Mouse (Mus musculus): ENCODE results near the gene Cfap126. TPM values are rescaled to one million over a fixed set of nuclear protein-coding genes. Genes with fewer than 3 reads are reported as not detected.

Cfap126 gene
- polyA plus RNA-seq, 1 experiment: 1.2 TPM

GRCm38 (mm10) chr1:171089891-171090290 is 23.8 kb upstream of the Cfap126 start:
- TF ChIP-seq POLR2A (IDR thresholded peaks at IDR 0.05; ENCODE audit: low read depth, low read length): no peak
- no peak for TF ChIP-seq CTCF (IDR thresholded peaks at IDR 0.05; ENCODE audit: extremely low read depth, insufficient read length, insufficient replicate concordance, low read depth, low read length)
- WGBS: 86% methylated on average over 1 of the region's 1 CpGs
- no peak overlapping the region for H3K27ac ChIP-seq (ENCODE audit: insufficient read depth, low read depth, low read length)
- peaks cover 5% of the 10 kb centered on the region; the same call in 1 of the 2 replicates for H3K4me1 ChIP-seq (ENCODE audit: control insufficient read depth, insufficient read depth, insufficient read length, low read length)
- peaks cover 6% of the 10 kb centered on the region for H3K27me3 ChIP-seq (ENCODE audit: control insufficient read depth, insufficient read depth, low read length)
- H3K36me3 ChIP-seq (ENCODE audit: control insufficient read depth, insufficient read depth, low read length): no peaks in the 10 kb centered on the region
- no peak overlapping the region for H3K4me3 ChIP-seq (ENCODE audit: low read depth, low read length)

- 24% methylated on average over 2 of the region's 2 CpGs for WGBS
- Histone ChIP-seq H3K27ac (ENCODE audit: insufficient read depth, low read depth, low read length) (no peak overlapping the region), H3K4me3 (ENCODE audit: low read depth, low read length) (no peak overlapping the region), H3K4me1 (ENCODE audit: control insufficient read depth, insufficient read depth, insufficient read length, low read length) (0 out of 2 replicates have a peak, but pooled peaks cover 2% of the 10 kb centered on the region), H3K36me3 (ENCODE audit: control insufficient read depth, insufficient read depth, low read length) (no peaks in the 10 kb centered on the region), H3K27me3 (ENCODE audit: control insufficient read depth, insufficient read depth, low read length) (peaks cover 2% of the 10 kb centered on the region)
- no peak for TF ChIP-seq POLR2A (IDR thresholded peaks at IDR 0.05; ENCODE audit: low read depth, low read length)
- no peak for TF ChIP-seq CTCF (IDR thresholded peaks at IDR 0.05; ENCODE audit: extremely low read depth, insufficient read length, insufficient replicate concordance, low read depth, low read length)
Measured at GRCm38 (mm10) chr1:171090761-171091160, 23.0 kb upstream of the Cfap126 start.

- no peaks in the 10 kb centered on the region for H3K4me1 ChIP-seq (ENCODE audit: control insufficient read depth, insufficient read depth, insufficient read length, low read length)
- H3K36me3 ChIP-seq (ENCODE audit: control insufficient read depth, insufficient read depth, low read length): no peaks in the 10 kb centered on the region
- no peak for TF ChIP-seq POLR2A (IDR thresholded peaks at IDR 0.05; ENCODE audit: low read depth, low read length)
- no peak for TF ChIP-seq CTCF (IDR thresholded peaks at IDR 0.05; ENCODE audit: extremely low read depth, insufficient read length, insufficient replicate concordance, low read depth, low read length)
- no peak overlapping the region for H3K27ac ChIP-seq (ENCODE audit: insufficient read depth, low read depth, low read length)
- H3K4me3 ChIP-seq (ENCODE audit: low read depth, low read length): no peak overlapping the region
- no peaks in the 10 kb centered on the region for H3K27me3 ChIP-seq (ENCODE audit: control insufficient read depth, insufficient read depth, low read length)
- 56% methylated on average over 4 of the region's 4 CpGs for WGBS
Measured at GRCm38 (mm10) chr1:171094424-171094823, 19.3 kb upstream of the Cfap126 start.

GRCm38 (mm10) chr1:171096110-171096964 is 17.4 kb upstream of the Cfap126 start:
- Histone ChIP-seq H3K4me1 (ENCODE audit: control insufficient read depth, insufficient read depth, insufficient read length, low read length) (no peaks in the 10 kb centered on the region), H3K27ac (ENCODE audit: insufficient read depth, low read depth, low read length) (no peak overlapping the region), H3K36me3 (ENCODE audit: control insufficient read depth, insufficient read depth, low read length) (no peaks in the 10 kb centered on the region), H3K27me3 (ENCODE audit: control insufficient read depth, insufficient read depth, low read length) (no peaks in the 10 kb centered on the region), H3K4me3 (ENCODE audit: low read depth, low read length) (no peak overlapping the region; the same call in 1 of the 2 replicates)
- TF ChIP-seq CTCF (IDR thresholded peaks at IDR 0.05; ENCODE audit: extremely low read depth, insufficient read length, insufficient replicate concordance, low read depth, low read length) (no peak), POLR2A (IDR thresholded peaks at IDR 0.05; ENCODE audit: low read depth, low read length) (no peak)
- 16% methylated on average over 10 of the region's 10 CpGs for WGBS

GRCm38 (mm10) chr1:171097136-171097535 is 16.6 kb upstream of the Cfap126 start:
- H3K27ac ChIP-seq (ENCODE audit: insufficient read depth, low read depth, low read length): no peak overlapping the region

GRCm38 (mm10) chr1:171097612-171098011 is 16.1 kb upstream of the Cfap126 start:
- TF ChIP-seq POLR2A (IDR thresholded peaks at IDR 0.05; ENCODE audit: low read depth, low read length) (no peak), CTCF (IDR thresholded peaks at IDR 0.05; ENCODE audit: extremely low read depth, insufficient read length, insufficient replicate concordance, low read depth, low read length) (no peak)
- Histone ChIP-seq H3K36me3 (ENCODE audit: control insufficient read depth, insufficient read depth, low read length) (no peaks in the 10 kb centered on the region), H3K4me1 (ENCODE audit: control insufficient read depth, insufficient read depth, insufficient read length, low read length) (peaks cover 2% of the 10 kb centered on the region; the same call in 1 of the 2 replicates), H3K4me3 (ENCODE audit: low read depth, low read length) (no peak overlapping the region), H3K27me3 (ENCODE audit: control insufficient read depth, insufficient read depth, low read length) (no peaks in the 10 kb centered on the region), H3K27ac (ENCODE audit: insufficient read depth, low read depth, low read length) (no peak overlapping the region)
- 60% methylated on average over 2 of the region's 2 CpGs for WGBS

More at GRCm38 (mm10) chr1:171097136-171097535, 16.6 kb upstream of the Cfap126 start:
- H3K27me3 ChIP-seq (ENCODE audit: control insufficient read depth, insufficient read depth, low read length): no peaks in the 10 kb centered on the region
- H3K4me3 ChIP-seq (ENCODE audit: low read depth, low read length): no peak overlapping the region
- H3K4me1 ChIP-seq (ENCODE audit: control insufficient read depth, insufficient read depth, insufficient read length, low read length): peaks cover 2% of the 10 kb centered on the region; the same call in 1 of the 2 replicates
- no peak for TF ChIP-seq POLR2A (IDR thresholded peaks at IDR 0.05; ENCODE audit: low read depth, low read length)
- TF ChIP-seq CTCF (IDR thresholded peaks at IDR 0.05; ENCODE audit: extremely low read depth, insufficient read length, insufficient replicate concordance, low read depth, low read length): no peak
- no peaks in the 10 kb centered on the region for H3K36me3 ChIP-seq (ENCODE audit: control insufficient read depth, insufficient read depth, low read length)

- TF ChIP-seq POLR2A (IDR thresholded peaks at IDR 0.05; ENCODE audit: low read depth, low read length): no peak
- no peak for TF ChIP-seq CTCF (IDR thresholded peaks at IDR 0.05; ENCODE audit: extremely low read depth, insufficient read length, insufficient replicate concordance, low read depth, low read length)
- no peak overlapping the region for H3K4me3 ChIP-seq (ENCODE audit: low read depth, low read length)
- H3K36me3 ChIP-seq (ENCODE audit: control insufficient read depth, insufficient read depth, low read length): no peaks in the 10 kb centered on the region
- WGBS: 65% methylated on average over 2 of the region's 2 CpGs
- no peaks in the 10 kb centered on the region for H3K27me3 ChIP-seq (ENCODE audit: control insufficient read depth, insufficient read depth, low read length)
- H3K4me1 ChIP-seq (ENCODE audit: control insufficient read depth, insufficient read depth, insufficient read length, low read length): peaks cover 4% of the 10 kb centered on the region; the same call in 1 of the 2 replicates
- H3K27ac ChIP-seq (ENCODE audit: insufficient read depth, low read depth, low read length): no peak overlapping the region
Measured at GRCm38 (mm10) chr1:171101033-171101432, 12.7 kb upstream of the Cfap126 start.
